In the genomic region with DNA sequence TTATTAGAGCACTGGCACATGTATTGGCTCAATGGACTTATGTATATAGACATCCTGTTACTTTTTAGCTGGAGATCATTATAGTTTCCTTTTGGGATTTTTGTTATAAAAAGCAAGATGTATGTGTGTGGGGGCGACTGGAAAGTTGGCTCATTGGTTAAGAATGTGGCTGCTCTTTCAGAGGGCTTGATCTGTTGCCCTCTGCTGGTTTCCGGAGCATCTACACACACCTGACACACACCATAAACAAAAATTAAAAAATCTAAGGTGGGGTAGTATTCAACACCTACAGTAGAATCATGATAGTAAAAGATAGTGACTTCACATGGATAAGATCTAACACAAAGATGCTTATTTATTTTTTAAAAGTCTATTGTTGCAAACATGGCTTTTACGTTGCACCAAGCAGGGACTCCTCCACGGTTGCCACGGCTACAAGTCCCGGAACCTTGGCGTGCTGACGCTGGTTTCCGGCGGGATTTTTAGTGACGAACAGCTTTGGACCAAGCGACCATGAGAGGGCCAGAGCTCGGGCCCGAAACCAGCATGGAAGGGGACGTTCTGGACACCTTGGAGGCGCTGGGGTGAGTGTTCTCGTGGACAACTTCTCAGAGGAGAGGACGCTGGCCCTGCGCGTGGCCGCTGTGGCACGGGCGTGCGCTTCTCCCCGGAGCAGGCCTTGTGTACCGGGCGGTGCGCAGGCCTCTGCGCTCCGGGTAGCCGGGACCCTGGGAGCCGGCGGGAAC, we compare ENCODE assay signal across 8 mouse cellular contexts. TPM values are rescaled to one million over a fixed set of nuclear protein-coding genes. Genes with fewer than 3 reads are reported as not detected.
DNase-seq lines count a peak whose midpoint lies in the region; ATAC-seq lines count a peak whose summit lies in the region.

TSS of gene Fam98b (plus strand) at position 485 of the 746 bp plus-strand sequence.

- no peaks in the 10 kb centered on the region for H3K9me3 ChIP-seq in heart, embryonic 14.5 days (ENCODE audit: control insufficient read depth, low read length)
- no peaks in the 10 kb centered on the region for H3K9me3 ChIP-seq in liver, embryonic 13.5 days (replicated peaks)
- H3K9me3 ChIP-seq in stomach, embryonic 16.5 days (replicated peaks; ENCODE audit: control insufficient read depth, low read length) = no peaks in the 10 kb centered on the region

- peak; percentile 74 for DNase-seq in c-Kit-negative CD71-positive TER-119-positive erythroid progenitor cells, embryonic 14.5 days (ENCODE audit: low read depth, low spot score)
- peak; percentile 80 for DNase-seq in fibroblast of lung, adult 2 months (ENCODE audit: low read depth)
- DNase-seq in kidney, postnatal 14 days = peak; percentile 92
- DNase-seq in liver, embryonic 13.5 days = peak; percentile 74
- DNase-seq in neural tube, embryonic 10.5 days (ENCODE audit: extremely low spot score, low spot score) = peak; percentile 95

- peak within 1 kb of the TSS; percentile 88 for H3K4me2 ChIP-seq in heart, embryonic 14.5 days (ENCODE audit: low read length)
- H3K4me2 ChIP-seq in liver, embryonic 13.5 days = peak within 1 kb of the TSS; percentile 75
- peak within 1 kb of the TSS; percentile 90 for H3K4me2 ChIP-seq in stomach, embryonic 16.5 days (ENCODE audit: low read depth, low read length)

- peak within 1 kb of the TSS; percentile 88 to 95 for H3K4me3 ChIP-seq in heart, embryonic 14.5 days (ENCODE audit: control insufficient read depth in 1 of 2, insufficient read depth in 1 of 2, low read depth in 1 of 2, low read length in 2 of 2)
- H3K4me3 ChIP-seq in liver, embryonic 13.5 days (replicated peaks) = peak within 1 kb of the TSS; percentile 75
- H3K4me3 ChIP-seq in stomach, embryonic 16.5 days (replicated peaks; ENCODE audit: low read length) = peak within 1 kb of the TSS; percentile 95

- peak; percentile 97 for ATAC-seq in CD4-positive, CD25-positive, alpha-beta regulatory T cell, adult 4 months
- peak; percentile 87 for ATAC-seq in heart, embryonic 14.5 days (ENCODE audit: insufficient number of reproducible peaks, insufficient read depth, low FRiP score, low read depth)
- ATAC-seq in liver, embryonic 13.5 days (ENCODE audit: low read depth) = peak; percentile 89
- ATAC-seq in stomach, embryonic 16.5 days (ENCODE audit: insufficient read depth, low FRiP score) = peak; percentile 93

- WGBS in heart, embryonic 14.5 days = under 1% methylated on average over 32 of the region's 33 CpGs
- under 1% methylated on average over 33 of the region's 33 CpGs for WGBS in liver, embryonic 13.5 days (ENCODE audit: insufficient replicate concordance)
- under 1% methylated on average over 33 of the region's 33 CpGs for WGBS in stomach, embryonic 16.5 days

- no peaks in the 10 kb centered on the region for H3K27me3 ChIP-seq in heart, embryonic 14.5 days (ENCODE audit: control insufficient read depth, insufficient read depth, low read length)
- H3K27me3 ChIP-seq in liver, embryonic 13.5 days = no peaks in the 10 kb centered on the region
- no peaks in the 10 kb centered on the region for H3K27me3 ChIP-seq in stomach, embryonic 16.5 days (ENCODE audit: control insufficient read depth, insufficient read depth, low read length)

- H3K36me3 ChIP-seq in heart, embryonic 14.5 days (ENCODE audit: control insufficient read depth, insufficient read depth, low read length) = no peaks in the 10 kb centered on the region
- 0 out of 2 replicates have a peak, but pooled peaks cover 5% of the 10 kb centered on the region for H3K36me3 ChIP-seq in liver, embryonic 13.5 days
- no peaks in the 10 kb centered on the region for H3K36me3 ChIP-seq in stomach, embryonic 16.5 days (ENCODE audit: control insufficient read depth, insufficient read depth, low read length)

- H3K9ac ChIP-seq in heart, embryonic 14.5 days (ENCODE audit: low read length) = peak within 1 kb of the TSS; percentile 95
- H3K9ac ChIP-seq in liver, embryonic 13.5 days = peak within 1 kb of the TSS; percentile 84
- H3K9ac ChIP-seq in stomach, embryonic 16.5 days (ENCODE audit: low read length) = peak within 1 kb of the TSS; percentile 98

- peak within 1 kb of the TSS; percentile 78 to 83 for H3K27ac ChIP-seq in heart, embryonic 14.5 days (replicated peaks in 1 of 2; ENCODE audit: control insufficient read depth in 1 of 2, insufficient read depth in 1 of 2, low read depth in 2 of 2, low read length in 2 of 2)
- H3K27ac ChIP-seq in liver, embryonic 13.5 days = peak within 1 kb of the TSS; percentile 67; the same call in 1 of the 2 replicates
- H3K27ac ChIP-seq in stomach, embryonic 16.5 days (ENCODE audit: low read length) = peak within 1 kb of the TSS; percentile 84

- H3K4me1 ChIP-seq in heart, embryonic 14.5 days (ENCODE audit: control insufficient read depth in 2 of 2, insufficient read depth in 2 of 2, low read length in 2 of 2) = peaks cover 2 to 7% of the 10 kb centered on the region in 2 experiments; a peak in 3 of 4 replicates
- H3K4me1 ChIP-seq in liver, embryonic 13.5 days (replicated peaks) = peaks cover 13% of the 10 kb centered on the region
- H3K4me1 ChIP-seq in stomach, embryonic 16.5 days (ENCODE audit: control insufficient read depth, insufficient read depth, low read length) = peaks cover 7% of the 10 kb centered on the region

RNA-seq across cellular contexts. Expression of gene Fam98b, which starts in this region (rescaled TPM):
- polyA plus RNA-seq in CD4-positive, CD25-positive, alpha-beta regulatory T cell, adult 4 months (2017; shearing (Covaris generic)) = 10 to 100 TPM in 1 of 2 experiments, 1 to 10 TPM in 1; 8.8 to 10.6 TPM
- polyA plus RNA-seq in heart, embryonic 14.5 days (2014; fragmentation: Nextera tagmentation; extraction: Ambion mirVana) = 6.0 and 6.7 TPM in 2 replicates
- 5.4 and 5.6 TPM in 2 replicates for polyA plus RNA-seq in liver, embryonic 13.5 days (2015; fragmentation: Nextera tagmentation; extraction: Ambion mirVana)
- polyA plus RNA-seq in stomach, embryonic 16.5 days (2015; fragmentation: Nextera tagmentation; extraction: Ambion mirVana) = 5.3 and 7.4 TPM in 2 replicates

Comparison
In these comparisons a context has a peak if more than half of its experiments do, and no peak if none do; other contexts are left out.
1. Peak in every context shown above with its lines: DNase-seq, ATAC-seq, H3K4me3 ChIP-seq and H3K27ac ChIP-seq.